Mouse (Mus musculus): ENCODE results near the gene Kif1a.

Gene Kif1a

DNA sequence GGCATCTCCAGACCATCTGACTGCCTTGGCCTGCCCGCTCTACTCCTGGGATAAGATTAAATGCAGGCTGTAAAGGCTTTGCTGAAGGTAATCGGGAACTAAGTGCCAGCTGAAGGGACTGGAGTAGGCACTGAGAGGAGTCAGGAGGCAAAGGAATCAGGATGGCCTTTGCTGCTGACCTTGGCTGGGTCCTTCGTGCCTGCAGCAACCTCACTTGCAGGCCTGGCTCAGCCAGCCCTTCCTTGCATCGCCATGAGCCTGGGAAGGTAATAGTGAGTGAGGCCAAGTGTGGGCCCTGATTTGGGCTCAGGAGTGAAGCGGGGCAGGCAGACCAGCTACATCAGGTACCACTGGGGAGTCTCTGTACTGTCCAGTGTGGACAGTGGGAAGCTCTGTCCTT is 2.8 kb downstream of the Kif1a start:
- DNase-seq (ENCODE audit: low read depth in 1 of 2, low spot score in 2 of 2), result no peak

DNA sequence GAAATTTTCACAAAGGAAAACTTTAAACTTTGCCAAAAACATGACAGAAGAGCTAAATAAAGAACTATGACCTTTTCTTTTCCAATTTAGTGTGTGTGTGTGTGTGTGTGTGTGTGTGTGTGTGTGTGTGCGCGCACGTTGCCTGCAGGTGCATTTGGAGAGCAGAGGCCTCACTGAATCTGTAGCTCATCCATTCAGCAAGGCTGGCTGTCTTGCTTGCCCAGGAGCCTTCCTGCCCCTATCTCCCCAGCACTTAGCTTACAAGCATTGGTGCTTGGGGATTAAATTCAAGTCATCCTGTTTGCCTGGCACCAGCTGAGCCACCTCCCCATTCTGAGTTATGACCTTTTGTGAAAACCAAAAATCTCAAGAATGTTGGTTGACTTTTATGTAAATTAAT is 9.2 kb downstream of the Kif1a start:
- no peak for DNase-seq (ENCODE audit: low read depth in 1 of 2, low spot score in 2 of 2)

DNA sequence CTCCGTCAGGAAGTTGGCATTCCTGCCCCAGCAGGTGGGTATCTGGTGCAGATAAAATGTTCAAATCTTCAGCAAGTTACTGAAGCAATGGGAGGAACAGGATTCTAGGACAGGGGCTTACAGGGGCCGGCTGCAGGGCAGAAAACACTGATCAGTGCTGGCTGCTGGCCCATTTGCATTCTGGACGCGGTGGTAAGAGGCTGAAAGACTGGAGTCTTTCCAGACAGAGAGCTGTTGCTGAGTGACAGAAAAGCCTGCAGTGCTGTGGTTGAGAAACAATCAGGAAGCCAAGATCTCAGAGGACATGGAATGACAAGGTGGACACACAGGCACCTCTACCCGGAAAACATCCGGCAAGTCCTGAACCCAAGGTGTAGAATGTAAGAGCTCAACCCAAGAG is 16.6 kb downstream of the Kif1a start:
- no peak for DNase-seq (ENCODE audit: low read depth in 1 of 2, low spot score in 2 of 2)

- no peak for DNase-seq (ENCODE audit: low read depth in 1 of 2, low spot score in 2 of 2)
Observed at GRCm38 (mm10) chr1:93083420-93084285, 18.1 kb downstream of the Kif1a start.

- DNase-seq (ENCODE audit: low read depth in 1 of 2, low spot score in 2 of 2), result no peak
Observed at GRCm38 (mm10) chr1:93082121-93082520, 19.6 kb downstream of the Kif1a start.

DNA sequence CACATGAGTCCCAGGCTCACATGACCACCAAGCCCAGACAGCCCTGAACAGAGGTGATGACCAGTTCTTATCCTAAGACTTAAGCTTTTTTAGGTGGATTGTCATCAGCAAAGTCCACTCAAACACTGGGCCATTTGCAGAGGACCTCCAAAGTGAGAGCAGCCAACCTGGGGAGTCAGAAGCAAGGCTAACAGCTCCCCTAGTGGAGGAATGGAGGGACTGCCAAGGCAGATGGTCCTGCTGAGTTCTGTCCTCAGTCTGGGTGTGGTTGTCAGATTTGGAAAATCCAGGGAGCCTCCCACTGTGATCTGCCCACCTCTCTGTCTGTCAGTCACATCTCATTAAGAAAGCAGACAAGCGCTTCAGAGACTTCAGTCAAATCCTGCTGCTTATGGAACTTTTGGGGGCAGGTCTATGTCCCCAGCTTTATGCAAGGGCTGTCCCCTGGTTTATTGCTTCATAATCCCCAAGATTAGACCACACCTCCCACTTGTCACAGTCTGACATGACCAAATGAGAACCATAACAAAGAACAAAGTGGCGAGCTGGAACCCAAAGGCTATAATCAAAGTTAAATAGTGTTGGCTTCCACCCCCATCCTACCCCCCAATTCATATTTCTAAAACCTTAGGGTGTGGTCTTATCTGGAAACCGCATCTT is 20.7 kb downstream of the Kif1a start:
- peak; percentile 24 to 37 for DNase-seq (ENCODE audit: low read depth in 1 of 2, low spot score in 2 of 2)

DNA sequence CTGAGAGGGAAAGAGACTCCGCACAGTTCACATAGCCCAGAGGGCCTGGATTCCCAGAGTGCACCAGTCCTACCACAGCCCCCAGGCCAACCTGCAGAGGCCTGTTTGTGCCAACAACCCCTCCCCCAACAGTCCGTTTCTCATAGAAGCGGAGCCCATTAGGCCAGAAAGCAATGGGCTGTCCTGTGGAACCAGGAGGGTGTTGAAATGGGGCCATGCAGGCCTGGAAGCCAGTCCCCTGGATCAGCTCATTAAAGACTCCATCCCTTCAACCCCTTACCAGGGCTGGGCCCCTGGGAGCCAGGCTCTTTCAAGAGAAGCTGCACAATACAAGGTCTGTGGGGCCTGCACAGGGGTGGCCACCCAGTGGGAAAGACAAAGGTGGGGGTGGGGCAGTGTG is 22.1 kb downstream of the Kif1a start:
- DNase-seq (ENCODE audit: low read depth in 1 of 2, low spot score in 2 of 2), result no peak

GRCm38 (mm10) chr1:93072279-93072865 is 29.4 kb downstream of the Kif1a start:
- DNase-seq (ENCODE audit: low read depth in 1 of 2, low spot score in 2 of 2), result no peak

- DNase-seq (ENCODE audit: low read depth in 1 of 2, low spot score in 2 of 2), result peak; percentile 62 to 85
Observed at GRCm38 (mm10) chr1:93071487-93071971, 30.2 kb downstream of the Kif1a start.

GRCm38 (mm10) chr1:93070881-93071280 is 30.9 kb downstream of the Kif1a start:
- DNase-seq (ENCODE audit: low read depth in 1 of 2, low spot score in 2 of 2), result no peak

GRCm38 (mm10) chr1:93068553-93068952 is 33.2 kb downstream of the Kif1a start:
- DNase-seq (ENCODE audit: low read depth in 1 of 2, low spot score in 2 of 2), result no peak

GRCm38 (mm10) chr1:93065654-93066053 is 36.1 kb downstream of the Kif1a start:
- no peak for DNase-seq (ENCODE audit: low read depth in 1 of 2, low spot score in 2 of 2)

GRCm38 (mm10) chr1:93063694-93064093 is 38.1 kb downstream of the Kif1a start:
- DNase-seq (ENCODE audit: low read depth in 1 of 2, low spot score in 2 of 2), result no peak

DNA sequence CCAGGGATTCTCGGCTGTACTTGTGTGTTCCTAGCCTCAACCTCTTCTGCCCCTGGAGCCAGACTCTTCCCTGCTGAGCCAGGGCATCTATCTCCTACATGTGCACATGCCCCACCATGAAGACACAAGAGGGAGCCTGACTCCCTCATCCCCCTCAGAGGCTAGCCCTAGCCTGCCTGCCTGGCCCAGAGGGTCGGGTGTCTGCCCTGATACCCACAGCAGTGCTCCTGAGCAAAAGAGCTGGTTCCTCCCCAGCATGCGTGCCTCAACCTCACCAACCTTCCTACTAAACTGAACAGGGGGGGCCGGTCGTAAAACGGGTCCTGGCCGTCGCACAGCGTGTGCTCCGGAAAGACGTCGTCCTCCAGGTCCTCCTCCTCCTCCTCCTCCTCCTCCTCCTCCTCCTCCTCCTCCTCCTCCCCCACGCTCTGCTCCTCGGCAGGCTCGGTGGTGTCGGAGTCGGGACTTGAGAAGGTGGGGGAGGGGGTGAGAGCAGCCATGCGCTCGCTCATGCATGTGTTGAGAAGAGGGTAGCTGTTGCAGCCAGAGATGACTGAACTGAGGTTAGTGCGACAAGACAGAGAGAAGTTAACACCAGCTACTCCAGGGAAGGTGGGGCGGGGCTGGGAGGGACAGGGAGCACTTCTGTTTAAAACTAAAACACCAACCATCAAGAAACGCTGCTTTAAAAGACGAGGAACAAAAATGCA is 50.5 kb downstream of the Kif1a start:
- DNase-seq (ENCODE audit: low read depth in 1 of 2, low spot score in 2 of 2), result no peak

GRCm38 (mm10) chr1:93050071-93050470 is 51.7 kb downstream of the Kif1a start:
- DNase-seq (ENCODE audit: low read depth in 1 of 2, low spot score in 2 of 2), result no peak

DNA sequence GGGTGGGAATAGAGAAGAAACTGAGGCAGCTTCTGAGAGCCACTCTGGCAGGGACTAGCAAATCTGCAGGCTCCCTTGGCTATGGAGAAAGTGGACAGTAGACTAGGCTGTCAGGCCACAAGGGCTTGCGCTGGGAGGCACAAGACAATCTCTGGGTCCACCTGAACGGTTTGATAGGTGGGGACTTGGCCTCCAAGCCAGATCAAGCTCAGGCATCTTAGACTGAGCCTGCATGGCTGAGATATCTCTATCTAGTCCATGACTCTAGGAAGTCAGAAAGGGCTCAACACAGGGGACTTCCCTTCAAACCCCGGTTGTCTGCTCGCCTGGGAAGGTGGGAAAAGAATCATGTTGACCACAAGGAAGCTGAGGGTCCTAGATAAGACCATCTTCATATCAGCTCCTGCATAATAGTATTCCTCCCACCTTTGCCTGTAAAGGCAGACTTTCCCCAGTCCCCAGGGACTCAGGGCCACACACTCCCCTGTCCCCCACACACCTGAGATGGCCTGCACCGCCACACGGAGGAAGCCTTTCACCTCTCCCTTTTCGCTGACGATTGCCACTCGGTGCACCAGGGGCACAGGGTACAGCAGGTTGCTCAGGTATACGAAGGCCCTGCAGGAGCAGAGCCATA is 55.5 kb downstream of the Kif1a start:
- DNase-seq (ENCODE audit: low read depth in 1 of 2, low spot score in 2 of 2), result no peak

- DNase-seq (ENCODE audit: low read depth in 1 of 2, low spot score in 2 of 2), result no peak
Observed at GRCm38 (mm10) chr1:93035981-93036380, 65.8 kb downstream of the Kif1a start.

GRCm38 (mm10) chr1:93033989-93034388 is 67.8 kb downstream of the Kif1a start:
- DNase-seq (ENCODE audit: low read depth in 1 of 2, low spot score in 2 of 2), result no peak

GRCm38 (mm10) chr1:93031199-93031598 is 70.6 kb downstream of the Kif1a start:
- DNase-seq (ENCODE audit: low read depth in 1 of 2, low spot score in 2 of 2), result no peak

- DNase-seq (ENCODE audit: low read depth in 1 of 2, low spot score in 2 of 2), result no peak
Observed at GRCm38 (mm10) chr1:93030060-93030459, 71.7 kb downstream of the Kif1a start.

- DNase-seq (ENCODE audit: low read depth in 1 of 2, low spot score in 2 of 2), result no peak
Observed at GRCm38 (mm10) chr1:93029387-93029786, 72.4 kb downstream of the Kif1a start.
